Mouse (Mus musculus) layer of hippocampus, adult 9-10 months (tissue): Measurements from ENCODE around the gene Efhd2.

Experiments used
- DNase-seq: peaks from one replicate; pipeline ENCODE4 v3.0.0; 2022; ENCODE audit warnings: low spot score

Efhd2 gene

GRCm38 (mm10) chr4:141881289-141881914 is 6.7 kb upstream of the Efhd2 start:
- no peak for DNase-seq

GRCm38 (mm10) chr4:141879875-141880274 is 5.2 kb upstream of the Efhd2 start:
- no peak for DNase-seq

GRCm38 (mm10) chr4:141879074-141879473 is 4.4 kb upstream of the Efhd2 start:
- DNase-seq = no peak

GRCm38 (mm10) chr4:141878621-141879020 is 3.9 kb upstream of the Efhd2 start:
- no peak for DNase-seq

GRCm38 (mm10) chr4:141875481-141876108 is 875 bp upstream of the Efhd2 start:
- DNase-seq = no peak

- no peak for DNase-seq
These were observed 564 bp downstream of the Efhd2 start for GRCm38 (mm10) chr4:141874111-141874600.

- DNase-seq = no peak
These were observed 1.7 kb downstream of the Efhd2 start for GRCm38 (mm10) chr4:141872977-141873376.

- DNase-seq = no peak
These were observed 2.8 kb downstream of the Efhd2 start for GRCm38 (mm10) chr4:141871909-141872308.

GRCm38 (mm10) chr4:141871333-141871725 is 3.4 kb downstream of the Efhd2 start:
- no peak for DNase-seq

GRCm38 (mm10) chr4:141870666-141871332 is 3.9 kb downstream of the Efhd2 start:
- DNase-seq = no peak

- DNase-seq = no peak
These were observed 5.1 kb downstream of the Efhd2 start for GRCm38 (mm10) chr4:141869436-141870215.

GRCm38 (mm10) chr4:141868051-141868450 is 6.7 kb downstream of the Efhd2 start:
- DNase-seq = no peak

- DNase-seq = no peak
These were observed 7.2 kb downstream of the Efhd2 start for GRCm38 (mm10) chr4:141867498-141867897.

- no peak for DNase-seq
These were observed 7.7 kb downstream of the Efhd2 start for GRCm38 (mm10) chr4:141866933-141867490.

GRCm38 (mm10) chr4:141865600-141865999 is 9.1 kb downstream of the Efhd2 start:
- no peak for DNase-seq

- no peak for DNase-seq
These were observed 9.7 kb downstream of the Efhd2 start for GRCm38 (mm10) chr4:141865006-141865405.

- no peak for DNase-seq
These were observed 10.2 kb downstream of the Efhd2 start for GRCm38 (mm10) chr4:141864506-141864905.

- no peak for DNase-seq
These were observed 10.9 kb downstream of the Efhd2 start for GRCm38 (mm10) chr4:141863726-141864280.

- DNase-seq = no peak
These were observed 11.9 kb downstream of the Efhd2 start for GRCm38 (mm10) chr4:141862867-141863266.

GRCm38 (mm10) chr4:141861591-141862295 is 13.0 kb downstream of the Efhd2 start:
- DNase-seq = no peak

GRCm38 (mm10) chr4:141860246-141860841 is 14.4 kb downstream of the Efhd2 start:
- DNase-seq = no peak
